Mouse (Mus musculus): ENCODE results near the gene P4htm. TPM values are rescaled to one million over a fixed set of nuclear protein-coding genes. Genes with fewer than 3 reads are reported as not detected.
A peak's percentile ranks its signal among the peaks of the same experiment; 100 is the strongest.

P4htm gene
- total and polyA plus RNA-seq, 3 experiments: 5.4 to 11.0 (median 7.9) TPM

DNA sequence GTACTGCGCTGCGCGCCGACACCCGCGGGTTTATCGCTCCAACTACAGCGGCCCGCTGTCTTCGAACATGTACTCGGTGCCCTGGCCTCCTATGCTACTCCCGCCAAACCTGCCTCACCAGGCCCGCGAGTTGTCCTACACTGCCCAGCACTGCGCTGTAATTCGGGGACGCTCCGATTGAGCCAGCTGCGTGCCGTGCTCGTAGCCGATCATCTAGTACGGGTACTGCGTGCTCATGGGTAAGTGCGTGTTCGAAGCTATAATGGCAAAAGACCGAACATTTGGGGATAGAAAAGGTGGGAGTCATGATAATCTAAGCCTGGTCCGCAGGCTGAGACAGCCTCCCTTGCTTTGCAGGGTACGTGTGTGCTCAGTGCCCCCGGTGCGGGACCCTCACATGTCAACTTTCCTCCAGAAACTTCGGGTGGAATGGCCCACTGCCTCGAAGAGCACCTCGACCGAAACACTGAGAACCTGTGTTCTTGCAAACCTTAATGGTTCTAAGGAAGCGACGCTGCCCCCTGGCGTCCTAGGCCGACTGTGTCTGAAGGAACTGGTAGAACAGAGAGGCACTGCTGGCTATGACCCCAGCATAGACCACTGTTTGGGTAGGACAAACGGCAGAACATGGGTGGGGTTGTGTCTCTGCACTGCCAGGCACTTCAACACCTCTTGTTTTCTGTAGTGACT, 27.1 kb downstream of the P4htm start:
- peak overlapping the region; percentile 74 for H3K9ac ChIP-seq (ENCODE audit: insufficient read depth, low read depth)
- 0 out of 2 replicates have a peak, but pooled peaks cover 3% of the 10 kb centered on the region for H3K79me2 ChIP-seq (replicated peaks; ENCODE audit: control insufficient read depth, extremely low read depth, insufficient read depth, poor library complexity, severe bottlenecking)
- H3K4me3 ChIP-seq (replicated peaks in 1 of 3; ENCODE audit: low read depth in 2 of 3, low read length in 2 of 3, poor library complexity in 1 of 3): peak overlapping the region; percentile 87 to 95 (median 90)
- H3K9me3 ChIP-seq (replicated peaks; ENCODE audit: low read length): no peaks in the 10 kb centered on the region
- H3K4me1 ChIP-seq (ENCODE audit: control insufficient read depth in 1 of 2, insufficient read depth in 2 of 2): peaks cover 7 to 22% of the 10 kb centered on the region in 2 experiments
- peak overlapping the region; percentile 65 for H3K4me2 ChIP-seq (ENCODE audit: insufficient read depth, low read depth, poor library complexity, severe bottlenecking)
- no peaks in the 10 kb centered on the region for H3K27me3 ChIP-seq (replicated peaks)
- peak; percentile 91 for DNase-seq (ENCODE audit: extremely low read depth)
- dilution Hi-C loops (cut with MboI; ENCODE audit: extremely low pct_ligation_motif_present, extremely low pct_unique_long_range_greater_than_20kb, low sequenced_read_pairs) (no loop called here), in situ Hi-C loops (cut with MboI; ENCODE audit: low pct_ligation_motif_present, low pct_unique_long_range_greater_than_20kb, low sequenced_read_pairs) (no loop called here)
- peak overlapping the region; percentile 74 for H3K27ac ChIP-seq (ENCODE audit: insufficient read depth, low read depth)
- 0 out of 2 replicates have a peak, but pooled peaks have one; percentile 19 for TF ChIP-seq POLR2AphosphoS2 (IDR thresholded peaks at IDR 0.05; ENCODE audit: low read depth, low read length)
- peak; percentile 28; the same call in 1 of the 2 replicates for TF ChIP-seq ELF1 (IDR thresholded peaks at IDR 0.05; ENCODE audit: low read depth, low read length)
- TF ChIP-seq MEF2A (IDR thresholded peaks at IDR 0.05; ENCODE audit: borderline replicate concordance, low read depth, low read length): no peak
- no peak for TF ChIP-seq EP300 (IDR thresholded peaks at IDR 0.05; ENCODE audit: low read length)
- TF ChIP-seq USF1 (IDR thresholded peaks at IDR 0.05; ENCODE audit: low read depth, low read length): no peak
- TF ChIP-seq RCOR1 (conservative IDR thresholded peaks at IDR 0.05; ENCODE audit: low read depth, low read length): no peak
- no peak for TF ChIP-seq MXI1 (IDR thresholded peaks at IDR 0.05; ENCODE audit: low read depth, low read length)
- TF ChIP-seq ZKSCAN1 (IDR thresholded peaks at IDR 0.05; ENCODE audit: borderline replicate concordance, low read depth, low read length): no peak
- peak; percentile 7; the same call in 1 of the 2 replicates for TF ChIP-seq CHD2 (IDR thresholded peaks at IDR 0.05; ENCODE audit: low read length)
- TF ChIP-seq BHLHE40 (IDR thresholded peaks at IDR 0.05; ENCODE audit: low read depth, low read length): no peak
- TF ChIP-seq GABPA (IDR thresholded peaks at IDR 0.05; ENCODE audit: insufficient replicate concordance, low read depth, low read length): no peak
- TF ChIP-seq IRF4 (IDR thresholded peaks at IDR 0.05; ENCODE audit: low read depth, low read length): 0 out of 2 replicates have a peak, but pooled peaks have one; percentile 34
- no peak for TF ChIP-seq SIN3A (IDR thresholded peaks at IDR 0.05; ENCODE audit: low read length)
- no peak for TF ChIP-seq E2F4 (IDR thresholded peaks at IDR 0.05; ENCODE audit: insufficient replicate concordance, low read depth, low read length)
- no peak for TF ChIP-seq CHD1 (IDR thresholded peaks at IDR 0.05; ENCODE audit: low read depth, low read length)
- TF ChIP-seq UBTF (IDR thresholded peaks at IDR 0.05; ENCODE audit: low read depth, low read length): no peak
- no peak for TF ChIP-seq MAFK (IDR thresholded peaks at IDR 0.05; ENCODE audit: insufficient replicate concordance, low read length)
- TF ChIP-seq MAX (IDR thresholded peaks at IDR 0.05; ENCODE audit: low read length): peak; percentile 24; the same call in 1 of the 2 replicates
- no peak for TF ChIP-seq JUN (IDR thresholded peaks at IDR 0.05; ENCODE audit: insufficient read depth, low read depth, low read length)
- TF ChIP-seq POLR2A (IDR thresholded peaks at IDR 0.05; ENCODE audit: low read depth, low read length): peak; percentile 25; the same call in 1 of the 2 replicates
- peak; percentile 73 for TF ChIP-seq SMC3 (IDR thresholded peaks at IDR 0.05; ENCODE audit: low read depth, low read length)
- no peak for TF ChIP-seq TBP (conservative IDR thresholded peaks at IDR 0.05; ENCODE audit: low read depth, low read length)
- no peak for TF ChIP-seq PAX5 (IDR thresholded peaks at IDR 0.05; ENCODE audit: low read length)
- TF ChIP-seq JUND (conservative IDR thresholded peaks at IDR 0.05; ENCODE audit: low read depth, low read length): no peak
- no peak for TF ChIP-seq ETS1 (conservative IDR thresholded peaks at IDR 0.05; ENCODE audit: low read depth, low read length)
- TF ChIP-seq ZMIZ1 (IDR thresholded peaks at IDR 0.05; ENCODE audit: low read depth, low read length): no peak
- no peak for TF ChIP-seq NRF1 (IDR thresholded peaks at IDR 0.05; ENCODE audit: low read depth, low read length)
- TF ChIP-seq RAD21 (IDR thresholded peaks at IDR 0.05; ENCODE audit: low read depth, low read length): peak; percentile 49
- TF ChIP-seq HCFC1 (IDR thresholded peaks at IDR 0.05; ENCODE audit: low read depth, low read length): no peak
- peak; percentile 50 to 80 for TF ChIP-seq CTCF (conservative IDR thresholded peaks at IDR 0.05 in 1 of 2, IDR thresholded peaks at IDR 0.05 in 1 of 2; ENCODE audit: low read depth in 2 of 2, low read length in 2 of 2)
- H3K36me3 ChIP-seq (replicated peaks in 1 of 2; ENCODE audit: control insufficient read depth in 1 of 2, insufficient read depth in 1 of 2, low read length in 1 of 2): peaks cover 39 to 56% of the 10 kb centered on the region in 2 experiments
